Mouse (Mus musculus): ENCODE results near the gene C1qtnf6. TPM values are rescaled to one million over a fixed set of nuclear protein-coding genes. Genes with fewer than 3 reads are reported as not detected.

C1qtnf6 gene
- total and polyA plus RNA-seq, 2 experiments from 2014 or later = 4.0 to 10.2 TPM

- Histone ChIP-seq H3K4me2 (ENCODE audit: low read depth) (peak within 1 kb of the TSS; percentile 47), H3K27me3 (ENCODE audit: insufficient read depth, low read length) (no peaks in the 10 kb centered on the region), H3K4me3 (ENCODE audit: low read depth, low read length) (no peak within 1 kb of the TSS; the same call in 1 of the 2 replicates), H3K9ac (peak within 1 kb of the TSS; percentile 39), H3K9me3 (ENCODE audit: low read length) (no peaks in the 10 kb centered on the region), H3K36me3 (ENCODE audit: insufficient read depth) (no peaks in the 10 kb centered on the region), H3K27ac (ENCODE audit: low read depth, low read length) (no peak within 1 kb of the TSS), H3K4me1 (ENCODE audit: insufficient read depth) (peaks cover 19% of the 10 kb centered on the region)
- peak; percentile 34 for ATAC-seq
- WGBS = 11% methylated on average over 14 of the region's 14 CpGs
- DNase-seq = no peak
- no peak for TF ChIP-seq CTCF (IDR thresholded peaks at IDR 0.05; ENCODE audit: low read depth)
These were observed 13.4 kb upstream of the C1qtnf6 start, which contains the start of gene Sstr3 for GRCm38 (mm10) chr15:78544561-78545001. TSS of gene Sstr3 (minus strand) at chr15:78544685.

DNA sequence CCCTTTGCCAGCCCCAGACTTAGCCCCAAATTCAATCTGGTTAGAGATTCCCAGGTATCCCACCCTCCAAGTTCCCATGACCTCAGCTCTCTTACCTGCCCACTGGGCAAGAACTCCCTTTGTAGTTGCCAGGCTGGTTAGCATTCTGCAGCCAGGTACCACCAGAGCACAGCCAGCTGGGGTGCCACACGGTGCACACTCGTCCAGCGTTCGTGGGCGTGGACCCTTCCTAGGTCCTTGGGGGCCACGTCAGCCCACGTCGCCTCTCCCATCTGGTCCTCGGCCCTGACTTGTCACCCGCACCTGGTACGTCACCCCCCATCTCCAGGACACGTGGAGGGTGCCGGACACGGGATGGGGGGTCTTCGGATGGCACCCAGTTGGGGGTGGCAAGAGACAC, 12.8 kb upstream of the C1qtnf6 start:
- Histone ChIP-seq H3K4me3 (ENCODE audit: low read depth, low read length) (no peak overlapping the region), H3K27me3 (ENCODE audit: insufficient read depth, low read length) (no peaks in the 10 kb centered on the region), H3K9ac (no peak overlapping the region), H3K9me3 (ENCODE audit: low read length) (no peaks in the 10 kb centered on the region), H3K4me2 (ENCODE audit: low read depth) (peak overlapping the region; percentile 47), H3K36me3 (ENCODE audit: insufficient read depth) (no peaks in the 10 kb centered on the region), H3K27ac (ENCODE audit: low read depth, low read length) (no peak overlapping the region), H3K4me1 (ENCODE audit: insufficient read depth) (peaks cover 19% of the 10 kb centered on the region)
- TF ChIP-seq CTCF (IDR thresholded peaks at IDR 0.05; ENCODE audit: low read depth) = no peak
- no peak for DNase-seq
- no peak for ATAC-seq
- WGBS = 77% methylated on average over 15 of the region's 15 CpGs

DNA sequence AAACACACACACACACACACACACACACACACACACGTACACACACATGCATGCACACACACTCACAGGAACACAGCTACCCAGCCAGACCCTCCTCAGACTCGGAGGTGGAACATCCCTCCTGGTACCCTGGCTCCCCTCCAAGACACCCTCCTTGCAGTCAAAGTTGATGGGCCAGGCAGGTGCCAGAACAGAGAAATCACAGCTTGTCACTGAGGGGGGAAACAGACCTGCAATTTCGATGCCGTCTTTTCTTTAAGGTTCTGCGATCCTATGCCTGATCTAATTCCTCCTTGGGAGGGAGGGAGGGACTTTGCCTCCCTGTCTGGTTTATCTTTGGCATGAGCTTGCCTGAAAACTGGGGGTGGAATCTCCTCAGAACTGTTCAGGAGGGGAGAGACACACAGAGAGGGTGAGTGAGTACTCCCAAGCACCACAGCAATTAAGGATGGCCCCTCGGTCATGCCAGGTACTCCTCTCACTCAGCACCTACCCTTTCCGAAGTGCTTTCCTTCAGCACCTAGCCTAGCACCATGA, 11.6 kb upstream of the C1qtnf6 start:
- 40% methylated on average over 7 of the region's 7 CpGs for WGBS
- Histone ChIP-seq H3K36me3 (ENCODE audit: insufficient read depth) (no peaks in the 10 kb centered on the region), H3K4me3 (ENCODE audit: low read depth, low read length) (no peak overlapping the region), H3K4me2 (ENCODE audit: low read depth) (peak overlapping the region; percentile 17; the same call in 1 of the 2 replicates), H3K27me3 (ENCODE audit: insufficient read depth, low read length) (no peaks in the 10 kb centered on the region), H3K9ac (no peak overlapping the region), H3K9me3 (ENCODE audit: low read length) (no peaks in the 10 kb centered on the region), H3K27ac (ENCODE audit: low read depth, low read length) (no peak overlapping the region), H3K4me1 (ENCODE audit: insufficient read depth) (peaks cover 19% of the 10 kb centered on the region)
- DNase-seq (peak; percentile 43), ATAC-seq (peak; percentile 28; the same call in 1 of the 2 replicates)
- no peak for TF ChIP-seq CTCF (IDR thresholded peaks at IDR 0.05; ENCODE audit: low read depth)

DNA sequence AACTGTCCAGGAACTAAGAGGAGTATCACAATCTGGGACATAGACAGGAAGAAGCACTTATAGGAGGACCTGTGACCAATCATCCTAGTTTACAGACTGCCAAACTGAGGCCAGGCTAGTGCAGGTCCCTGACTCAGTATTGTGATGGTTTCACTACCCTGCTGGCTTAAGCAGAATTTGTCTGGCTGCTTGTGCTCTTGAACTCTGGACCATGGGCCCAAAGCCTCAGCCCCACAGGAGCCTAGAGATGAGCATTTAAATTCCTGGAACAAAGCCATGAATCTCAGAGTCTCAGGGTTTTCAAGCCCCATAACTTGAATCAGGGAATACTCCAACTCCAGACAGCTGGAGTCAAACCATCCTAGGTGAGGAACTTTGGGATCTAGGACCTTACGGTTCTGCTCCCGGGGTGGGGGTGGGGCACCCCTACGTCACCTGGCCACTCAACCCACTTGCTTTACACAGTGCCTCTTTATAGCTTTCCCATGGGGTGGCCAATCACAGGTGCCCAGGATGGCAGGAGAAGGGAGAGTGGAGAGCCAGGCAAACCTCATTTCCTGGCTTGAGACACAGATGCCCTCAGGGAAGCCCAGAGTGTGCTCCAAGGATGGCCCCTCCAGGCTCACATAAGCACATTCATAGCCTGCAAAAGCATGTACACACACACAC, 11.0 kb upstream of the C1qtnf6 start:
- ATAC-seq (no peak), DNase-seq (no peak)
- H3K4me1 ChIP-seq (ENCODE audit: insufficient read depth) = peaks cover 19% of the 10 kb centered on the region
- H3K4me2 ChIP-seq (ENCODE audit: low read depth) = 0 out of 2 replicates have a peak overlapping the region, but pooled peaks have one; percentile 17
- TF ChIP-seq CTCF (IDR thresholded peaks at IDR 0.05; ENCODE audit: low read depth) = no peak
- no peak overlapping the region for H3K4me3 ChIP-seq (ENCODE audit: low read depth, low read length)
- 75% methylated on average over 3 of the region's 3 CpGs for whole genome bisulfite sequencing
- H3K9ac ChIP-seq = no peak overlapping the region
- H3K36me3 ChIP-seq (ENCODE audit: insufficient read depth) = no peaks in the 10 kb centered on the region
- no peaks in the 10 kb centered on the region for H3K27me3 ChIP-seq (ENCODE audit: insufficient read depth, low read length)
- no peaks in the 10 kb centered on the region for H3K9me3 ChIP-seq (ENCODE audit: low read length)
- no peak overlapping the region for H3K27ac ChIP-seq (ENCODE audit: low read depth, low read length)

DNA sequence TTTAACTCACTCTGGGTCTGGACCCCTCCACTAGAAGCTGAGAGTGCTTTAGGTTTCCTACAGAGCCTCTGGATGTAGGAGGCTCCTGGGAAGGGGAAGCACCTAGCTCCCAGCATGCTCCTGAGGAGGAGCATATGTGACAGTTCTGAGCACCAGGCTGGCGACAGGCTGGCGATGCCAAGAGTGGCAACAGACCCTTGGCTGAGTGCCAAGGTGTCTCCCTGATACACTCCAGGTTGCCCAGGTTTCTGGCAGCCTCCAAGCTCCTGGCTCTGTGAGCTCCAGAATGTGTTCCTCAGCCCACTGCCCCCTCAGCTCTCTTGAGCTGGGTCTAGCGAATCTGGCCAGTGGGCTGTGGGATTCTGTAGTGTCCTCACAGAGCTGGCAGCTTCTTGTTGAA, 10.4 kb upstream of the C1qtnf6 start:
- no peak overlapping the region for H3K27ac ChIP-seq (ENCODE audit: low read depth, low read length)

DNA sequence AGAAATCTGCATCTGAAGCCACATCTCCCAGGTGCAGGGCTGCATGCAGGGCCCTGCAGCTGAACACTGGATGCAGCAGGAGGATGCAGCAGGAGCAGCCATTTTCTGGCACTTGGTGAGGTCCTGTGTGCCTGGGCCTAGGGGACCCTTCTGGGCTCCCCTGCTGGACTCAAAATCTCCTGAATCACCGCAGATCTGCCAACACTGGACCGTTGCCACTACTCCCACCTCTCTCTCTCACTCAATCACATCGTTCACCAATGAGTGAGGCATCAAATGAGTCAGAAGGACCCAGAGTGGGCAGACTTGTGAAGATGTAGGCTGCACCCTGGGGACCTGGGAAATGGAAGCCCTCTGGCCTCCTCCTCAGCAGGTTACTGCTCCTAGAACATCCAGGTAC, 9.8 kb upstream of the C1qtnf6 start:
- Histone ChIP-seq H3K27ac (ENCODE audit: low read depth, low read length) (no peak overlapping the region), H3K9ac (no peak overlapping the region), H3K27me3 (ENCODE audit: insufficient read depth, low read length) (no peaks in the 10 kb centered on the region), H3K4me3 (ENCODE audit: low read depth, low read length) (no peak overlapping the region), H3K4me1 (ENCODE audit: insufficient read depth) (peaks cover 19% of the 10 kb centered on the region), H3K36me3 (ENCODE audit: insufficient read depth) (no peaks in the 10 kb centered on the region), H3K4me2 (ENCODE audit: low read depth) (no peak overlapping the region), H3K9me3 (ENCODE audit: low read length) (no peaks in the 10 kb centered on the region)
- WGBS = 44% methylated on average over 3 of the region's 3 CpGs
- TF ChIP-seq CTCF (IDR thresholded peaks at IDR 0.05; ENCODE audit: low read depth) = no peak
- DNase-seq = no peak
- no peak for ATAC-seq

More for the DNA sequence above, 10.4 kb upstream of the C1qtnf6 start:
- DNase-seq = peak; percentile 48
- Histone ChIP-seq H3K27me3 (ENCODE audit: insufficient read depth, low read length) (no peaks in the 10 kb centered on the region), H3K4me3 (ENCODE audit: low read depth, low read length) (no peak overlapping the region), H3K4me1 (ENCODE audit: insufficient read depth) (peaks cover 19% of the 10 kb centered on the region), H3K9me3 (ENCODE audit: low read length) (no peaks in the 10 kb centered on the region), H3K36me3 (ENCODE audit: insufficient read depth) (no peaks in the 10 kb centered on the region), H3K9ac (no peak overlapping the region), H3K4me2 (ENCODE audit: low read depth) (no peak overlapping the region)
- TF ChIP-seq CTCF (IDR thresholded peaks at IDR 0.05; ENCODE audit: low read depth) = no peak
- ATAC-seq = no peak; the same call in 1 of the 2 replicates
- WGBS = 27% methylated on average over 3 of the region's 3 CpGs

GRCm38 (mm10) chr15:78535723-78536421, 4.7 kb upstream of the C1qtnf6 start:
- Histone ChIP-seq H3K27me3 (ENCODE audit: insufficient read depth, low read length) (no peaks in the 10 kb centered on the region), H3K4me3 (ENCODE audit: low read depth, low read length) (no peak overlapping the region), H3K9ac (0 out of 2 replicates have a peak overlapping the region, but pooled peaks have one; percentile 3), H3K4me2 (ENCODE audit: low read depth) (no peak overlapping the region), H3K27ac (ENCODE audit: low read depth, low read length) (no peak overlapping the region), H3K4me1 (ENCODE audit: insufficient read depth) (no peaks in the 10 kb centered on the region), H3K9me3 (ENCODE audit: low read length) (no peaks in the 10 kb centered on the region), H3K36me3 (ENCODE audit: insufficient read depth) (no peaks in the 10 kb centered on the region)
- ATAC-seq (no peak), DNase-seq (no peak)
- TF ChIP-seq CTCF (IDR thresholded peaks at IDR 0.05; ENCODE audit: low read depth) = no peak
- 48% methylated on average over 10 of the region's 10 CpGs for WGBS
